In genomic region chr8:102782707-102783489, GRCm38 (mm10) we compare ENCODE assay signal across 7 mouse cellular contexts. TPM values are rescaled to one million over a fixed set of nuclear protein-coding genes. Genes with fewer than 3 reads are reported as not detected.
DNase-seq lines count a peak whose midpoint lies in the region; ATAC-seq and TF ChIP-seq lines count a peak whose summit lies in the region.

No protein-coding gene starts in this region.

- peak overlapping the region; percentile 91 for H3K4me2 ChIP-seq in forebrain, embryonic 13.5 days
- peak overlapping the region; percentile 77 for H3K4me2 ChIP-seq in limb, embryonic 15.5 days
- peak overlapping the region; percentile 67 for H3K4me2 ChIP-seq in stomach, embryonic 16.5 days (ENCODE audit: low read depth, low read length)

- no peaks in the 10 kb centered on the region for H3K4me1 ChIP-seq in lung, adult 2 months (ENCODE audit: control insufficient read depth, insufficient read depth, low read length)
- peaks cover 29% of the 10 kb centered on the region for H3K4me1 ChIP-seq in forebrain, embryonic 13.5 days
- H3K4me1 ChIP-seq in limb, embryonic 15.5 days = peaks cover 18% of the 10 kb centered on the region
- H3K4me1 ChIP-seq in stomach, embryonic 16.5 days (ENCODE audit: control insufficient read depth, insufficient read depth, low read length) = peaks cover 5% of the 10 kb centered on the region

- H3K4me3 ChIP-seq in lung, adult 2 months (replicated peaks; ENCODE audit: extremely low read depth, low read depth, low read length) = peak overlapping the region; percentile 30
- H3K4me3 ChIP-seq in forebrain, embryonic 13.5 days = peak overlapping the region; percentile 76
- peak overlapping the region; percentile 61 for H3K4me3 ChIP-seq in limb, embryonic 15.5 days
- peak overlapping the region; percentile 80 for H3K4me3 ChIP-seq in stomach, embryonic 16.5 days (replicated peaks; ENCODE audit: low read length)

- H3K27ac ChIP-seq in forebrain, embryonic 13.5 days = no peak overlapping the region
- peak overlapping the region; percentile 98 for H3K27ac ChIP-seq in limb, embryonic 15.5 days
- peak overlapping the region; percentile 95 for H3K27ac ChIP-seq in stomach, embryonic 16.5 days (ENCODE audit: low read length)

- no peak for TF ChIP-seq CTCF in lung, adult 2 months (IDR thresholded peaks at IDR 0.05; ENCODE audit: insufficient read depth, low read length)

- TF ChIP-seq POLR2A in lung, adult 2 months (IDR thresholded peaks at IDR 0.05; ENCODE audit: borderline replicate concordance, extremely low read depth, low read depth, low read length) = no peak

- H3K27me3 ChIP-seq in forebrain, embryonic 13.5 days = peaks cover 20% of the 10 kb centered on the region
- H3K27me3 ChIP-seq in limb, embryonic 15.5 days = no peaks in the 10 kb centered on the region
- 0 out of 2 replicates have a peak, but pooled peaks cover 9% of the 10 kb centered on the region for H3K27me3 ChIP-seq in stomach, embryonic 16.5 days (ENCODE audit: control insufficient read depth, insufficient read depth, low read length)

- H3K9ac ChIP-seq in forebrain, embryonic 13.5 days = peak overlapping the region; percentile 86
- peak overlapping the region; percentile 95 for H3K9ac ChIP-seq in limb, embryonic 15.5 days
- H3K9ac ChIP-seq in stomach, embryonic 16.5 days (ENCODE audit: low read length) = peak overlapping the region; percentile 94

- H3K36me3 ChIP-seq in forebrain, embryonic 13.5 days (ENCODE audit: poor library complexity, severe bottlenecking) = no peaks in the 10 kb centered on the region
- peaks cover 9% of the 10 kb centered on the region for H3K36me3 ChIP-seq in limb, embryonic 15.5 days
- no peaks in the 10 kb centered on the region for H3K36me3 ChIP-seq in stomach, embryonic 16.5 days (ENCODE audit: control insufficient read depth, insufficient read depth, low read length)

- no peaks in the 10 kb centered on the region for H3K9me3 ChIP-seq in forebrain, embryonic 13.5 days (replicated peaks)
- no peaks in the 10 kb centered on the region for H3K9me3 ChIP-seq in limb, embryonic 15.5 days
- no peaks in the 10 kb centered on the region for H3K9me3 ChIP-seq in stomach, embryonic 16.5 days (replicated peaks; ENCODE audit: control insufficient read depth, low read length)

- 24% methylated on average over 11 of the region's 11 CpGs for WGBS in lung, adult 2 months
- 5% methylated on average over 11 of the region's 11 CpGs for WGBS in forebrain, embryonic 13.5 days
- 5% methylated on average over 11 of the region's 11 CpGs for WGBS in limb, embryonic 15.5 days
- 7% methylated on average over 11 of the region's 11 CpGs for WGBS in stomach, embryonic 16.5 days

- no peak for ATAC-seq in forebrain, embryonic 13.5 days
- ATAC-seq in limb, embryonic 15.5 days (ENCODE audit: insufficient number of reproducible peaks, low FRiP score, low TSS enrichment, low read depth) = no peak
- no peak for ATAC-seq in stomach, embryonic 16.5 days (ENCODE audit: insufficient read depth, low FRiP score)

- DNase-seq in lung, adult 2 months = no peak
- no peak for DNase-seq in lung, postnatal 36 days
- no peak for DNase-seq in right cerebral cortex, adult 2 months (ENCODE audit: low spot score in 2 of 2)
- no peak for DNase-seq in T-cell, adult 2 months (ENCODE audit: low spot score)

RNA-seq across cellular contexts. Expression of gene Cdh11, which starts 2.5 kb away (rescaled TPM):
- polyA plus RNA-seq in lung, adult 2 months (2012; rRNA removed) = 29.0 and 47.7 TPM in 2 replicates
- 23.7 and 24.1 TPM in 2 replicates for polyA plus RNA-seq in forebrain, embryonic 13.5 days (2015; fragmentation: Nextera tagmentation; extraction: Ambion mirVana)
- polyA plus RNA-seq in limb, embryonic 15.5 days (2015; fragmentation: Nextera tagmentation; extraction: Ambion mirVana) = 183 and 194 TPM in 2 replicates
- 75.1 and 82.4 TPM in 2 replicates for polyA plus RNA-seq in stomach, embryonic 16.5 days (2015; fragmentation: Nextera tagmentation; extraction: Ambion mirVana)

Comparison
In these comparisons a context has a peak if more than half of its experiments do, and no peak if none do; other contexts are left out.
1. H3K4me3 ChIP-seq: peak in every context shown above with its lines; median percentile 80 in stomach, embryonic 16.5 days; 76 in forebrain, embryonic 13.5 days; 61 in limb, embryonic 15.5 days; 30 in lung, adult 2 months.